Mouse (Mus musculus) embryonic facial prominence, embryonic 12.5 days (tissue): Measurements from ENCODE around the gene Maml2. TPM values are rescaled to one million over a fixed set of nuclear protein-coding genes. Genes with fewer than 3 reads are reported as not detected.

Experiments used
- ATAC-seq: fragments of 200-750 bp; cut with Nextera tagmentation; 2 replicates; pipeline ENCODE4 v1.8.0; 2017; ENCODE audit not compliant: insufficient number of reproducible peaks, insufficient read depth, low FRiP score, low TSS enrichment
- H3K27ac ChIP-seq: fragments of 300-500 bp; sonication (generic); 2 replicates; pipeline ENCODE4 v1.5.1; 2016; ENCODE audit warnings: mild to moderate bottlenecking
- H3K27me3 ChIP-seq: fragments of 300-500 bp; sonication (generic); 2 replicates; pipeline ENCODE4 v1.6.1; 2016; ENCODE audit warnings: mild to moderate bottlenecking, moderate library complexity
- H3K36me3 ChIP-seq: fragments of 300-500 bp; sonication (generic); 2 replicates; pipeline ENCODE4 v1.6.1; 2016; ENCODE audit warnings: mild to moderate bottlenecking
- H3K4me1 ChIP-seq: fragments of 300-500 bp; sonication (generic); 2 replicates; pipeline ENCODE4 v1.6.1; 2016
- H3K4me2 ChIP-seq: fragments of 300-500 bp; sonication (generic); replicated peaks from 2 replicates; pipeline ENCODE4 v1.6.1; 2016; ENCODE audit warnings: mild to moderate bottlenecking, moderate library complexity
- H3K4me3 ChIP-seq: fragments of 300-500 bp; sonication (generic); 2 replicates; pipeline ENCODE4 v1.5.1; 2016; ENCODE audit warnings: mild to moderate bottlenecking
- H3K9ac ChIP-seq: fragments of 300-500 bp; sonication (generic); 2 replicates; pipeline ENCODE4 v1.6.1; 2016; ENCODE audit warnings: mild to moderate bottlenecking, moderate library complexity
- H3K9me3 ChIP-seq: fragments of 300-500 bp; sonication (generic); 2 replicates; pipeline ENCODE4 v1.6.1; 2016; ENCODE audit warnings: mild to moderate bottlenecking, moderate library complexity
- WGBS: fragments of 180-500 bp; shearing (Covaris S2); methylation state at CpG from one replicate; pipeline ENCODE4 v1.1.7; 2016; 5-methylcytosine and 5-hydroxymethylcytosine counted together
- polyA plus RNA-seq: library from polyadenylated mRNA; unstranded; fragments of >200 nt; fragmentation: Nextera tagmentation; extraction: Ambion mirVana; gene quantifications from 2 replicates; pipeline ENCODE4 v1.2.1, GENCODE M21; 2016

The Maml2 gene
- polyA plus RNA-seq, 1 experiment from 2014 or later, result 13.6 TPM

DNA sequence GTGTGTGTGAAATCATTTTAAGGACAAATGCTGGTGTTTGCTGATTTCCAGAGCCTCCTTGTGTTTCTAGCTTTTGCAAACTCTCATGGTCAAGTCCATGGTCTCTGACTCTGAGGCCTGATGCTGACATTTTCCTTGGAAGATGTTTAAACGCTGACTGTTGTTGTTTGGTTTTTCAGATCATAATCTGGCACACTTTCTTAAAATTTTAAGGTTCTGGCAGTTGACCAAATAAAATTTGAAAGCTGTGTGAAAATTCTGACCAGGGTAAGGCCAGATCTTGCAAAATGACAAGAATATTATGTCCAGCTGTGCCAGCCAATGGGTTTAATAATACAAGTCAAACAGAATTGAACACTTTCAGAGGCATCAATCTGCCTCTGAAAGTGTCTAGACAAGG, 157.5 kb downstream of the Maml2 start:
- Histone ChIP-seq H3K27me3 (no peaks in the 10 kb centered on the region), H3K9me3 (no peaks in the 10 kb centered on the region), H3K4me1 (peaks cover 16% of the 10 kb centered on the region), H3K36me3 (no peaks in the 10 kb centered on the region), H3K4me3 (no peak overlapping the region), H3K9ac (no peak overlapping the region), H3K27ac (no peak overlapping the region; the same call in 1 of the 2 replicates), H3K4me2 (no peak overlapping the region)
- no peak for ATAC-seq
- 67% methylated on average over 1 of the region's 1 CpGs for whole genome bisulfite sequencing

DNA sequence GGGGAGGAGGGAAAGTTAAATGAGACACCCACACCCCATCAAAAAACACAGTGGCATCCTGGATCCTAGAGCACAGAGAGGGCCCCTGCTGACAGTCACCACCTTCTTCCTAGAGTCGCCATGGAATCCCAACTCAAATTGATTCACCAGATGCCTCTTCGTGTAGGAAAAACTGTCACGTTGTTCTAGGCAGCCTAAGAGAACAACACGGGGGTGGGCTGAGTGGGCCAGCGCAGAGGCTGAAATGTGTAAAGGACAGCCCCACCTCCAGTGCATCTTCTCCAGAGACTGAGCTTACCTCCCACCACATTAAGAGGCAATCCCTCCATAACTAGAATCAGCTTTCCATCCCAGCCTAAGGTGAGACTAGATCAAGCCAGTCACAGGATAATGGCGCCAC, 160.0 kb downstream of the Maml2 start:
- Histone ChIP-seq H3K9me3 (no peaks in the 10 kb centered on the region), H3K27me3 (no peaks in the 10 kb centered on the region), H3K27ac (no peak overlapping the region), H3K9ac (no peak overlapping the region), H3K4me3 (no peak overlapping the region), H3K4me2 (no peak overlapping the region), H3K4me1 (peaks cover 16% of the 10 kb centered on the region), H3K36me3 (no peaks in the 10 kb centered on the region)
- 81% methylated on average over 6 of the region's 6 CpGs for WGBS
- ATAC-seq, result no peak

DNA sequence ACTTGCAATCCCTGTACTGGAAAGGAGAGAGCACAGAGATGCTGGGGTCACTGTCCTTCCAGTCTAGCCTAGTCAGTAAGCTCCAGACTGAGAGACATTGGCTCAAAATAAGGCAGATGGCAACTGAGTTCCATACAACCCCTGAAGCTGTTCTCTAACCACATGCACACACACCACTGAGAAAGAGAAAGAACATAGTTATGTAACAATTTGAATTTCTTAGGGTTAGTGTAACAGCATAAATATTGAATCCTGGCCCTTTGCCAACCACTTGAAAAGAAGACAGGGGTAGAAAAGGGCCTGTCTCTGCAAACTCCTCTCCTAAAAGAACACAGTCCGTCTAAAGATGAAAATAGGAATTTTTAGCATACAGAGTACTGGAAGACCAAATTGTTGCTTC, 161.6 kb downstream of the Maml2 start:
- Histone ChIP-seq H3K27ac (no peak overlapping the region), H3K4me3 (no peak overlapping the region), H3K36me3 (no peaks in the 10 kb centered on the region), H3K4me2 (no peak overlapping the region), H3K9ac (no peak overlapping the region), H3K27me3 (no peaks in the 10 kb centered on the region), H3K9me3 (no peaks in the 10 kb centered on the region), H3K4me1 (peaks cover 16% of the 10 kb centered on the region)
- no peak for ATAC-seq
- 61% methylated on average over 1 of the region's 1 CpGs for WGBS

GRCm38 (mm10) chr9:13460012-13460411, 162.3 kb downstream of the Maml2 start:
- ATAC-seq, result no peak
- peaks cover 10% of the 10 kb centered on the region for H3K4me1 ChIP-seq
- H3K9ac ChIP-seq, result no peak overlapping the region
- 69% methylated on average over 3 of the region's 3 CpGs for WGBS
- no peak overlapping the region for H3K4me3 ChIP-seq
- H3K27ac ChIP-seq, result no peak overlapping the region
- H3K9me3 ChIP-seq, result no peaks in the 10 kb centered on the region
- no peaks in the 10 kb centered on the region for H3K36me3 ChIP-seq
- H3K4me2 ChIP-seq, result no peak overlapping the region
- no peaks in the 10 kb centered on the region for H3K27me3 ChIP-seq

- WGBS, result 97% methylated on average over 1 of the region's 1 CpGs
- Histone ChIP-seq H3K4me2 (no peak overlapping the region), H3K4me3 (no peak overlapping the region), H3K9me3 (no peaks in the 10 kb centered on the region), H3K27me3 (no peaks in the 10 kb centered on the region), H3K36me3 (no peaks in the 10 kb centered on the region), H3K27ac (no peak overlapping the region), H3K9ac (no peak overlapping the region), H3K4me1 (peaks cover 11% of the 10 kb centered on the region; the same call in 1 of the 2 replicates)
- ATAC-seq, result no peak
Observed at GRCm38 (mm10) chr9:13460926-13461325, 163.2 kb downstream of the Maml2 start.

- H3K27ac ChIP-seq, result no peak overlapping the region
- H3K27me3 ChIP-seq, result no peaks in the 10 kb centered on the region
- no peaks in the 10 kb centered on the region for H3K36me3 ChIP-seq
- no peaks in the 10 kb centered on the region for H3K9me3 ChIP-seq
- H3K9ac ChIP-seq, result no peak overlapping the region
- H3K4me3 ChIP-seq, result no peak overlapping the region
- no peak overlapping the region for H3K4me2 ChIP-seq
- 62% methylated on average over 4 of the region's 4 CpGs for WGBS
- H3K4me1 ChIP-seq, result peaks cover 22% of the 10 kb centered on the region
- ATAC-seq, result no peak
Observed at GRCm38 (mm10) chr9:13465358-13466020, 167.7 kb downstream of the Maml2 start.

DNA sequence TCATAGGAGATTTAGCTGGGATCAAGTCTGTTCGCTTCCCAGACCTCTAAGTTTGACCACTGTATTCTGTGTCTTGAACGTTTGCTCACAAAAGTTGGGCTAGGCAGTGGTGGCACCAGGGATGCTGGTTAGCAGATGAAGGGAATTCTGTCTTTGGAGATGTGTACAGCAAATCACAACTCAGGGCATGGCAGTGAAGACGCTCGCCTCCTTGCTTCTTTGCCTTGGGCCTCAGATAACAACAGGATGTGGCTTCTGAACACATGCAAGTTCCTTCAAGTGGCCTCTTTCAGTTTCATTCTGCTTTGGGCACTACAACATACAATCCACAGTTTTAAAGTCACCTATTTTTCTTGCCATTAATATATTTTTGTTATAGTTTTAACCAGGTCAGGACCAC, 168.6 kb downstream of the Maml2 start:
- no peaks in the 10 kb centered on the region for H3K27me3 ChIP-seq
- H3K4me1 ChIP-seq, result peaks cover 22% of the 10 kb centered on the region
- WGBS, result 72% methylated on average over 4 of the region's 4 CpGs
- H3K9ac ChIP-seq, result no peak overlapping the region
- H3K4me2 ChIP-seq, result no peak overlapping the region
- no peak for ATAC-seq
- H3K4me3 ChIP-seq, result no peak overlapping the region
- H3K27ac ChIP-seq, result no peak overlapping the region
- H3K36me3 ChIP-seq, result no peaks in the 10 kb centered on the region
- H3K9me3 ChIP-seq, result no peaks in the 10 kb centered on the region

DNA sequence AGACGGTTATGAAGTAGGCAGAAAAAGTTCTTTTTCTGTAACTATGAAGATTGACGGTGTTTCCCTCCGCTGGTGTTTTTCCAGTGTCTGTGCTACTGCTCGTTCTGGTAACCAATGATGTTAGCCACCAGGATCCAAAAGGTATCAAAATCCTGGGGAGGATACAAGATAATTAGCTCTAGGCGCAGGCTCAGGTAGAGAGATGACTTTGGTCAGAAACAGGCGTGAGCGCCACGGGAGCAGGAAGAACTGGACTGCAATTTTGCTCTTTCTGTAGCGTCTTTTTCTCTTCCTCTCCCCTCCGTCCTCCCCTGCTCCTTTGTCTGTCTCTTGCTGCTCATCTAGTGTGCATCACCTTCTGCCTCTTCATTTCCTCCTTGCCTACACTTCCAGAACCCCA, 169.1 kb downstream of the Maml2 start:
- Histone ChIP-seq H3K27me3 (no peaks in the 10 kb centered on the region), H3K4me2 (no peak overlapping the region), H3K9ac (no peak overlapping the region), H3K9me3 (no peaks in the 10 kb centered on the region), H3K36me3 (no peaks in the 10 kb centered on the region), H3K4me3 (no peak overlapping the region), H3K27ac (no peak overlapping the region), H3K4me1 (peaks cover 22% of the 10 kb centered on the region)
- no peak for ATAC-seq
- WGBS, result 82% methylated on average over 10 of the region's 10 CpGs

DNA sequence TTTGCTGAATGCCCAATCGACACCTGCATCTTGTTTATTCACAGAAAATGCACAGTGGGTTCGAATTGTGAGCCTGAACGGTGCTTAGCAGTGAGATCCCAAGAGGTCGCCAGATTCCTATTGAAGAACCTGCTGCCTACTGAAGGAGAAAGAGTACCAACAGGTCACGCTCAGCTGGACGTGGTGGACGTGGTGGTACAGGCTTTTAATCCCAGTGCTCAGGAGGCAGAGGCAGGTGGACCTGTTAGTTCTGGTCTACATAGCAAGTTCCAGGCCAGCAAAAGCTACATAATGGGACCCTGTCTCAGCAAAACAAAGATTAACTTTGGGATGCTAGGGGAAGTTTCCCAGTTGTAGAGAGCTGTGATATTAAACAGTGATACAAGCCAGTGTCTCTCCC, 170.0 kb downstream of the Maml2 start:
- Histone ChIP-seq H3K27ac (no peak overlapping the region), H3K27me3 (no peaks in the 10 kb centered on the region), H3K36me3 (no peaks in the 10 kb centered on the region), H3K9me3 (no peaks in the 10 kb centered on the region), H3K4me3 (no peak overlapping the region), H3K4me2 (no peak overlapping the region), H3K9ac (no peak overlapping the region), H3K4me1 (peaks cover 22% of the 10 kb centered on the region)
- WGBS, result 79% methylated on average over 7 of the region's 7 CpGs
- no peak for ATAC-seq

- no peak overlapping the region for H3K4me2 ChIP-seq
- 78% methylated on average over 6 of the region's 6 CpGs for WGBS
- H3K27ac ChIP-seq, result no peak overlapping the region
- no peak overlapping the region for H3K4me3 ChIP-seq
- no peaks in the 10 kb centered on the region for H3K36me3 ChIP-seq
- no peaks in the 10 kb centered on the region for H3K27me3 ChIP-seq
- H3K9ac ChIP-seq, result no peak overlapping the region
- no peaks in the 10 kb centered on the region for H3K9me3 ChIP-seq
- H3K4me1 ChIP-seq, result peaks cover 22% of the 10 kb centered on the region
- no peak for ATAC-seq
Observed at GRCm38 (mm10) chr9:13468778-13469177, 171.0 kb downstream of the Maml2 start.

DNA sequence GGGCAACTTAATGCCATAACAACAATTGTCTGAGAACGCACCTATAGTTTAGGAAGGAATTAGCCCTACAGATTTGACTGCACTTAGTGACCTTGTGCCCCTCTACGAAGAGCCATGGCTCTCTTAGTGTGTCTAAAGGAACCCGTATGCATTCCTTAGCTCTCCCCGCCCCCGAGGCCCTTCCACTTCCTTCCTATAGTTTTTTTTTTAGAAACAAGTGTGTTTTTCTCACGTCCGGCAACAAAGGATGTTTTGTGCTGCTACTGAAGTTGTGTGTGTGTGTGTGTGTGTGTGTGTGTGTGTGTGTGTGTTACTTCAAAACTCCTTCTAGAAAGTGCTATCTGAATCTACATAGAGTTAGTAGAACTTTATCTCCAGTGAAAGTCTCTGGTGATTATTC, 172.3 kb downstream of the Maml2 start:
- WGBS, result 22% methylated on average over 7 of the region's 7 CpGs
- Histone ChIP-seq H3K36me3 (no peaks in the 10 kb centered on the region), H3K9me3 (no peaks in the 10 kb centered on the region), H3K4me3 (no peak overlapping the region), H3K27me3 (no peaks in the 10 kb centered on the region), H3K4me1 (peaks cover 23% of the 10 kb centered on the region), H3K4me2 (no peak overlapping the region), H3K9ac (no peak overlapping the region), H3K27ac (no peak overlapping the region)
- ATAC-seq, result no peak

GRCm38 (mm10) chr9:13474951-13475350, 177.2 kb downstream of the Maml2 start:
- H3K9ac ChIP-seq, result no peak overlapping the region
- H3K4me2 ChIP-seq, result no peak overlapping the region
- peaks cover 16% of the 10 kb centered on the region; the same call in 1 of the 2 replicates for H3K4me1 ChIP-seq
- no peaks in the 10 kb centered on the region for H3K9me3 ChIP-seq
- H3K27me3 ChIP-seq, result no peaks in the 10 kb centered on the region
- no peak overlapping the region for H3K27ac ChIP-seq
- H3K4me3 ChIP-seq, result no peak overlapping the region
- no peaks in the 10 kb centered on the region for H3K36me3 ChIP-seq
- no peak for ATAC-seq
- 94% methylated on average over 5 of the region's 5 CpGs for WGBS
